Mouse (Mus musculus) lung, postnatal 25 days (tissue): ENCODE measurements around the gene Crb1.
"Not testable (repeated sequence)": the region's sequence is repeated elsewhere in the genome, so short reads cannot be mapped to it uniquely, and the experiment has no call there.

Source experiments
- DNase-seq: peaks from one replicate; pipeline ENCODE4 v3.0.0; 2022; ENCODE audit warnings: low spot score

Crb1 gene

DNA sequence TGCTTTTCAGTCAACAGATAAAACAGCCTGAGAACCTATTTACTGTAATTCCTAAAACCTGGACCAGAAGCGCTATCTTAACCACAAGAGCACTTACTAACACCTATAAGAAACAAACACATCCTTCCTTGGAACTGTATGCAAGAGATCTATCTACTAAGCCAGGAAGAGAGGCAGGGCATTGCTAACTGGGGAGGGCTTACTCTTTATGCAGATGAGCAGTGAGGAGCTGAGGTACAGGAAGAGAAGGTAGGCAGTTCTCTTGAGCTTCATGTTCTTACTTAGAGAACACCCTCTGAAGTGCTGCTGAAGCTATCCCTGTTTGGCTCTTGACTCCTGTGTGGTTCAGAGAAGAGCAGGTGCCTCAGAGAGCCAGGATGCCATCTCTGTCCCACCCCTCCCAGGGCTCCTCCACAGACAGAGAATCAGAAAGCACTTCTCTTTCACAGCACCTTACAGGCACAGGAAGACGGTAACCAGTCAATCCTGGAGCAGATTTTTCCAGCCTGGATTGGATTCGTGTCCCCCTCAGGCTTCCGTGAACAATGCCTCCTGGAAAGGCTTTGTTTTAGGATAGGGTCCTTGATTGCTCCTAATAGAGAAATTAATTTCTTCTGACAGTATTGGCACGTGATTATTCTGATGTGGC lies at the start of gene Crb1:
Gene Crb1, minus strand, starts transcription at position 463 of the 649 bp plus-strand sequence.
- DNase-seq, result no peak

GRCm38 (mm10) chr1:139425006-139425405 lies 48.1 kb upstream of the Crb1 start:
- no peak for DNase-seq

- DNase-seq, result no peak
Observed at GRCm38 (mm10) chr1:139423931-139424330, 47.0 kb upstream of the Crb1 start.

GRCm38 (mm10) chr1:139422941-139423340 lies 46.0 kb upstream of the Crb1 start:
- DNase-seq, result peak; percentile 3

- DNase-seq, result peak; percentile 90
Observed at GRCm38 (mm10) chr1:139421875-139422791, 45.2 kb upstream of the Crb1 start, which contains the start of gene Zbtb41. TSS of gene Zbtb41 (plus strand) at chr1:139422288.

DNA sequence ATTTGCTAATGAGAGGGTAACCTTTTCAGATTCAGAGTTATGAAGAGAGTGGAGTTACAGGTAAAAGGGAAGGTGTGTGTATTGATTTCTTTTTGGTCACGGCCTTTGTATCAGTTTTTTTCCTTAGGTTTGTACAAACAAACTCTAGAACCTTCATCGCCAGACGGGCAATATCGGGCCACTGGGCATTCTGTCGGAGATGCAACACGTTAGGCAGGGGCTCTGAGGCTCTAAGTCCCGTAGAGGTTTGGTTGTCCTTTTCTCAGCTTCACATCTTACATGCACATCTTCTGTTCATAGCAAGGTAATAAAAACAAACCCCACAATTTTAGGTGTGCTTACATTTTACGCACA lies 44.6 kb upstream of the Crb1 start:
- DNase-seq, result no peak

GRCm38 (mm10) chr1:139413465-139413864 lies 36.6 kb upstream of the Crb1 start:
- DNase-seq, result no peak

GRCm38 (mm10) chr1:139412365-139412764 lies 35.5 kb upstream of the Crb1 start:
- DNase-seq, result not testable (repeated sequence)

DNA sequence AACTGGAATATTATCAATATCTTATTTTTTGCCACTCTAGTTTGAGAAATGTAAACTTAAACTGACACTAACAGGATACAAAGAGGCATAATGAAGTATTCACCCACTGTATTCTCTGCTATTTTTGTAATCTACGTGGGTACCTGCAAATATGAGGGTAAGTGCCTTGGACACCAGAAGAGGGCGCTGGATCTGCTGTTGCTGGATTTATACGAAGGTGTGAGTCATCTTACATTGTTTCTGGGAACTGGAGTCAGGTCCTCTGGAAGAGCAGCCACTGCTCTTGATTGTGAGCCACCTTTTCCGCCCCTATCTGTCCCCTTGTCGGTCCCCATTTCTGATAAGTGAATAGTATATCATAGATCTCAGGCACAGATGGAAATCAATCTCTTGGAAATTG lies 30.8 kb upstream of the Crb1 start:
- DNase-seq, result no peak

DNA sequence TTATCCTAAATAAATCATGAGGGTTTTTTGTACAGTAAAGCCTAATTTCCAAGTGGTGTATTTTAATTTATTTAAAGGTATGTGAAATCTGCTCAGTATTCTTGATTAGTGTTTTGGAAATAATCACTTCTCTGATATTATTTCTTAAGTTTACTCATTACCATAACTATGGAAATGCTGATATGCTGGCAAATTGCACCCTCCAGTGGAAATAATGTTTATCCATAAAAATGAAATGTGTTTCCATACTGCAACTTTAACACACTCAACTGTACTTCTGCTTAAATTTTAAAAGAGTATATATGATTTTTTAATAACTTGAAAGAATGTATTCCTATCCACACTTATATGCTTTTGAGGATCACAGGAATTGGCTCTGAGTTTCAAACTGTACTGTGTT lies 28.9 kb upstream of the Crb1 start:
- DNase-seq, result no peak

- no peak for DNase-seq
Observed at GRCm38 (mm10) chr1:139396589-139396988, 19.7 kb upstream of the Crb1 start.

DNA sequence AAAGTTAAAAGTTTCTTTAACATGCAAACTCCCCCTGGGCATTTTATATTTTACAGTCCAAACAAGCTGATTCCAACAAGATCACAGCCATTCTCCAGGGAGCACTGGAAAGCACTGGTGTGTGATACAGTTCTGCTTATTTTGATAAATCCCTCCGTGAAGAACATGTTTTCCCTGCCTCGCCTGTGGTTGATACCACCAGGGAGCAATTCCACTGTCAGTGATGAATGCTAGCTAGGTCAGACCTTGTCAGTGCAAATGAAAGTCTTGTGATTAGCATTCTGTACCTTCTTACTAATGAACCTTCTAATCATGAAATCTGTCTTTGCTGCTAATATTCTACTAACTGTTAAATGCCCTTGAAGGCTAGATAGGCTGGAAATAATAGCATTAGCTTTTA lies 14.8 kb upstream of the Crb1 start:
- no peak for DNase-seq

- DNase-seq, result no peak
Observed at GRCm38 (mm10) chr1:139379621-139379984, 2.7 kb upstream of the Crb1 start.

- no peak for DNase-seq
Observed at GRCm38 (mm10) chr1:139378861-139379620, 2.1 kb upstream of the Crb1 start.

GRCm38 (mm10) chr1:139375900-139376299 lies 1.0 kb downstream of the Crb1 start:
- no peak for DNase-seq

- DNase-seq, result no peak
Observed at GRCm38 (mm10) chr1:139371341-139371740, 5.6 kb downstream of the Crb1 start.

- no peak for DNase-seq
Observed at GRCm38 (mm10) chr1:139348566-139348965, 28.3 kb downstream of the Crb1 start.

GRCm38 (mm10) chr1:139346602-139347371 lies 30.1 kb downstream of the Crb1 start:
- DNase-seq, result no peak

DNA sequence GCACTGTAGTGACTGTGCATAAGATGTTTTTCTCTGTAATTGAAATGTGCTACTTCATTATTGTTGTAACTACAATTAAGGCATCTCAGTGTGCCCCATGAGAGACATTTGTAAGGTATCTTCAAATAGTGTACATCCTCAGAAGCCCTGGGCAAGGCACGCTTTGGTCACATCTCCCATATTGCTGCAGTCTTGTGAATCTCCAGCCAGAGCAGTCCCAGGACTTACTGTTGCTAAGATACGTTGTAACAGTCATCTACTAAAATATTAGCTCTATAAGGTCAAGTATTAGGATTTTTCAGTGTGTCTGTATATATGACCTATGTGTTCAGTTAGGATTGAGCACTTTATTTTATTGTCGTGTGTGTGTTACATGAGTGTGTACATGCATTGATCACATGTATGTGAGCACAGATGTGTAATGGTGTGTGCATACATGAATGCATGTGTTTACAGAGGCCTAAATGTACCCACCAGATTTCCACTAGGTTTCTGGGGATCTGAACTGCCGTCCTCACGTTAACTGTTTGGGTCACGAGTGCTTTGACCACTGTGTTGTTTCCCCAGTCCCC lies 30.8 kb downstream of the Crb1 start:
- no peak for DNase-seq

DNA sequence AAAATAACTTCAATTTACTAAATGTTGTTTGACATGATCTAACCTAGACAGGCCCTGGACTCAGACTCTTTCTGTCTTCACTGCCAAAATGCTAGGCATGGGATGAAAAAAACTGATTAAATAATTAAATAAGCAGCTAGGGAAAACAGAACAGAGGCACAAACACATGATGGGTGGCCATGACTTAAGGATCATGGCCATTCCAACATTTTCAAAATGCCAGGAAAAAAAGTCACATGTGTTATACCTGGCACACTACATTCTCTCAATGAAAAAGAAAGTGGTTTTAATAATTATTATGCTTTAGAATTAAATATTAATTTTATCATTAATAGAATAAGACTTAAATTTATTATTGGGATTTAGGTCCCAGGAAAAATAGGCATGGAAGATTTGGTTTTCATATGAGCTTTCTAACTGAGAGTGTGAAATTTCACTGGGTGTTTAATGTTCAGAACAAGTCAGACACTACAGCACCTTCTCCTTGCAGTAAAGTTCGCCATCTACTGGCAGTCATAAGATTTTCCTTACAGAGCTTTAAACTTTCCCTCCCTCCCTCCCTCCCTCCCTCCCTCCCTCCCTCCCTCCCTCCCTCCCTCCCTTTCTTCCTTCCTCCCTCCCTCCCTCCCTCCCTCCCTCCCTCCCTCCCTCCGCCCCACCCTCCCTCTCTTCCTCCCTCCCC lies 36.6 kb downstream of the Crb1 start:
- no peak for DNase-seq

DNA sequence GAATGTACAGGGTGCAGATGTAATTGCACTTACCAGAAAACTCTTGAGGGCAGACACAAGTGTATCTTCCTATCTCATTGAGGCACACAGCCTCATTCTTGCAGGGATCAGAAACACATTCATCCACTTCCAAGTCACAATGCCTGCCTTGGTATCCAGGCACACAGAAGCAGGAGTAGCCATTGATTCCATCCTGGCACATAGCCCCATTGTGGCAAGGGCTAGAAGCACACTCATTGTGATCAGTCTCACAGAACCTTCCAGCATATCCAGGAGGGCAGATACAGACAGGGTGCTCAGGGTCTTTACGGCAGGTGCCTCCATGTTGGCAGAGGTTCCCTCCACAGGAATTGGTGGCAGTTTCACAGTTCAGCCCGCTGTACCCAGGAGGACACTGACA lies 39.9 kb downstream of the Crb1 start:
- DNase-seq, result no peak
